Mouse (Mus musculus): ENCODE measurements at regions not wholly inside any gene's neighbourhood (a gene's known extent, or its start where the extent isn't known, plus 50 kb on each side); places are given as distances from the start of the nearest gene placed in this dataset.

DNA sequence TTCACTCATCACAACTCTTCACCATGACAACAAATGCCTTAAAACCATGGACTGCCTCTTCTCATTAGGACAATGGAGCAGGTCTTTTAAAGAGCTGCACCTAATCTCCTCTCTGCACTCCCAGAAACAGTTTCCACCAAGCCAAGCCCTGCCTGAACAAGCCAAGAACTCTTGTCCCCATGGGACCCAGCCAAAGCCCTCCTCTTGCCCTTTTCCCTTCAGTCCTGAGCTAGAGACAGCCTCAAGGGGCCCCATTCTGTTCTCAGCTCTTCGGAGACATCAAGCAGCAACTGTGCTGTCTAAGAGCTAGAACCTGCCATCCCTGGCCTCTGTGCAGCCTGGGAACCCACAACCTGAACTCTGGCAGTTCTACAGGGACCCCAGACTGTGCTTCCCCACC lies 345.0 kb upstream of the Irak1bp1 start:
- 81% methylated on average over 1 of the region's 1 CpGs for WGBS
- Histone ChIP-seq H3K9me3 (replicated peaks) (peaks cover 5% of the 10 kb centered on the region; the same call in 1 of the 2 replicates), H3K4me3 (no peak overlapping the region), H3K36me3 (no peaks in the 10 kb centered on the region), H3K27ac (no peak overlapping the region), H3K9ac (no peak overlapping the region), H3K4me2 (replicated peaks) (no peak overlapping the region), H3K4me1 (no peaks in the 10 kb centered on the region; the same call in 1 of the 2 replicates), H3K27me3 (no peaks in the 10 kb centered on the region)
- no peak for ATAC-seq (ENCODE audit: low FRiP score)

DNA sequence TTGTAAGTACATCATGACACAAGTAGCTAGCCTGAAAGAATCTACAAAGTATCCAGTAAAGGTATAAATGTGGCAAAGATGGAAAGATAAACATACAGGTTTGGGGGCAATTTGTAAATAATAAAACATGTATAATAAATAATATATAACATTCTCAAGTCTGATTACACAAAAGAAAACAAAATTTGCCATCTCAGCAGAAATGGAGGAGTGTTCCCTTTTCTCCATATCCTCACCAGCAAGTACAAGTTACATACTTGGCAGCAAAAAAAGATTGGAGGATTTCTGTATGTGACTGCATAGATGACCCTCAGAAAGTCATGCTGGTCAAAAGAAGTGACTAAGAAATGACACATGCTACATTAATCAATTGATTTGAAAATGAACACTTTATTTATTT lies 335.9 kb upstream of the Irak1bp1 start:
- no peaks in the 10 kb centered on the region for H3K9me3 ChIP-seq (replicated peaks)
- H3K4me2 ChIP-seq (replicated peaks): no peak overlapping the region
- no peaks in the 10 kb centered on the region for H3K4me1 ChIP-seq
- no peak overlapping the region for H3K4me3 ChIP-seq
- H3K27me3 ChIP-seq: no peaks in the 10 kb centered on the region
- no peaks in the 10 kb centered on the region for H3K36me3 ChIP-seq
- no peak overlapping the region for H3K27ac ChIP-seq
- no peak overlapping the region for H3K9ac ChIP-seq
- ATAC-seq (ENCODE audit: low FRiP score): no peak

DNA sequence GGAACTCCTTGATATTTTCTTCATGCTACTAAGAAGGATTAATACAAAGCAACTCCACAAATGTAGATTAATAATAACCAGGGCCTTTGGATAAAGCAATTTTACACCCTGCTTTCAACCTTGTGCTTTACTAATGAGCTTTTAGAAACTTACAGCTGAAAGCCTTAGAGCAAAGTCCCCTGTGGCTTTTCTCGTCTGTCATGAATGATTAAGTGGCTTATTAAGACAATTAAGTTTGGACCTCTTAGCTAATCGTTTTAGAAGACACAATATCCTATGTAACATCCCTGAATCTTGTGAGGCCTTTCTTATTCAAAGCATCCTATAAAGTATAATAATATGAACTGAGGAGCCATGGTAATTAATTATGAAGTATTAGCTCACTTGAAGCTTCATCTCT lies 319.3 kb upstream of the Irak1bp1 start:
- H3K9me3 ChIP-seq (replicated peaks): no peaks in the 10 kb centered on the region
- no peaks in the 10 kb centered on the region for H3K27me3 ChIP-seq
- peak; percentile 60; the same call in 1 of the 2 replicates for ATAC-seq (ENCODE audit: low FRiP score)
- no peak overlapping the region for H3K4me3 ChIP-seq
- H3K9ac ChIP-seq: no peak overlapping the region
- no peaks in the 10 kb centered on the region for H3K36me3 ChIP-seq
- WGBS: 28% methylated on average over 2 of the region's 2 CpGs
- H3K27ac ChIP-seq: no peak overlapping the region
- no peak overlapping the region for H3K4me2 ChIP-seq (replicated peaks)
- H3K4me1 ChIP-seq: no peaks in the 10 kb centered on the region

- Histone ChIP-seq H3K27me3 (no peaks in the 10 kb centered on the region), H3K4me3 (no peak overlapping the region), H3K4me2 (replicated peaks) (no peak overlapping the region), H3K27ac (no peak overlapping the region), H3K9ac (no peak overlapping the region), H3K9me3 (replicated peaks) (no peaks in the 10 kb centered on the region), H3K36me3 (no peaks in the 10 kb centered on the region), H3K4me1 (no peaks in the 10 kb centered on the region)
- ATAC-seq (ENCODE audit: low FRiP score): no peak
- WGBS: 18% methylated on average over 1 of the region's 1 CpGs
These were observed 310.3 kb upstream of the Irak1bp1 start for GRCm38 (mm10) chr9:82518993-82519392.

- Histone ChIP-seq H3K9ac (no peak overlapping the region), H3K27me3 (no peaks in the 10 kb centered on the region), H3K4me1 (no peaks in the 10 kb centered on the region), H3K4me3 (no peak overlapping the region), H3K27ac (no peak overlapping the region), H3K36me3 (no peaks in the 10 kb centered on the region), H3K4me2 (replicated peaks) (no peak overlapping the region), H3K9me3 (replicated peaks) (no peaks in the 10 kb centered on the region)
- WGBS: 80% methylated on average over 8 of the region's 8 CpGs
- no peak for ATAC-seq (ENCODE audit: low FRiP score)
These were observed 301.4 kb upstream of the Irak1bp1 start for GRCm38 (mm10) chr9:82527867-82528385.

DNA sequence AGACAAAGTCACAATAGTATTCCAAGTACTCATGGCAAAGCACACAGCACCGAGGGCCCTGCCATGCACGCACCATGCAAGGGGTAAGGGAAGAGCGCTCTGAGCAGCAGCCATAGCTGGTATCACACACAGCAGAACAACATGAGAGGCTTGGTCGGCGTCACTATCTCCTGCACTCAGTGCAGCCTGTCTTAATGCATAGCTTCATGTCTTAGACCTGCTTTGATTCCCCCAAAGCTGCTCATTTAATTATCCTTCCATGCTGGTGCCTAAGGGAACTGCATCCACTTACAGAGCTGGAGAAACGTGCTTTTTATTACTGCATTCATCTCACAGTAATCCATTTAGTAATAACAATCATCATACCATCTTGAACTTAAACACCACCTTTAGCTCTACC lies 276.6 kb upstream of the Irak1bp1 start:
- H3K27ac ChIP-seq: no peak overlapping the region
- H3K9ac ChIP-seq: no peak overlapping the region
- WGBS: 80% methylated on average over 6 of the region's 6 CpGs
- no peak for ATAC-seq (ENCODE audit: low FRiP score)
- no peaks in the 10 kb centered on the region for H3K27me3 ChIP-seq
- no peak overlapping the region for H3K4me3 ChIP-seq
- no peaks in the 10 kb centered on the region for H3K9me3 ChIP-seq (replicated peaks)
- H3K4me2 ChIP-seq (replicated peaks): no peak overlapping the region
- 0 out of 2 replicates have a peak, but pooled peaks cover 6% of the 10 kb centered on the region for H3K4me1 ChIP-seq
- H3K36me3 ChIP-seq: no peaks in the 10 kb centered on the region

DNA sequence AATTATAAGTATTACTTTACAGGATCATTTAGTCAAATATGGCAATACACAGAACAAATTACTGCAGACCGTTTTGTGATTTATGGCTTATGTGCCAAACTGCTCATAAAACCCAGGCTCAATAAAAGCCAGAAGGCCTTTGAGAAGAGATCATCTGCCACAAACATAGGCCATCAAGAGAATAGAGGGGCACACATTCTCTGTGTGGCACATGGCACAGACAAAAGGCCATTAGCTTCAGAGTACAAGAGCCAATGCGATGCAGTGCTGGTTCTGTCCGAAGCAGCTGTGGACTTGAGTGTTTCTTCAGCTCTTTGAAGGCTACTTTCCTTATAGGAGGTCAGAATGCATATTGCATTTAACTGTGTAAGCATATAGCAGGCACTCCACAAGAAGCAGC lies 276.1 kb upstream of the Irak1bp1 start:
- no peak overlapping the region for H3K4me3 ChIP-seq
- no peak overlapping the region for H3K9ac ChIP-seq
- H3K4me2 ChIP-seq (replicated peaks): no peak overlapping the region
- 0 out of 2 replicates have a peak, but pooled peaks cover 2% of the 10 kb centered on the region for H3K4me1 ChIP-seq
- H3K27me3 ChIP-seq: no peaks in the 10 kb centered on the region
- no peak overlapping the region for H3K27ac ChIP-seq
- no peak for ATAC-seq (ENCODE audit: low FRiP score)
- H3K9me3 ChIP-seq (replicated peaks): no peaks in the 10 kb centered on the region
- H3K36me3 ChIP-seq: no peaks in the 10 kb centered on the region
- WGBS: 87% methylated on average over 3 of the region's 3 CpGs

- no peak overlapping the region for H3K4me3 ChIP-seq
- no peaks in the 10 kb centered on the region for H3K27me3 ChIP-seq
- H3K9ac ChIP-seq: no peak overlapping the region
- no peaks in the 10 kb centered on the region for H3K4me1 ChIP-seq
- H3K27ac ChIP-seq: no peak overlapping the region
- WGBS: 72% methylated on average over 1 of the region's 1 CpGs
- H3K9me3 ChIP-seq (replicated peaks): no peaks in the 10 kb centered on the region
- ATAC-seq (ENCODE audit: low FRiP score): no peak
- H3K36me3 ChIP-seq: no peaks in the 10 kb centered on the region
- no peak overlapping the region for H3K4me2 ChIP-seq (replicated peaks)
These were observed 266.5 kb upstream of the Irak1bp1 start for GRCm38 (mm10) chr9:82562551-82563465.

GRCm38 (mm10) chr9:82581373-82582018 lies 247.8 kb upstream of the Irak1bp1 start:
- H3K27ac ChIP-seq: no peak overlapping the region
- H3K36me3 ChIP-seq: no peaks in the 10 kb centered on the region
- no peak overlapping the region for H3K4me2 ChIP-seq (replicated peaks)
- H3K9ac ChIP-seq: no peak overlapping the region
- H3K4me3 ChIP-seq: no peak overlapping the region
- no peaks in the 10 kb centered on the region for H3K27me3 ChIP-seq
- no peaks in the 10 kb centered on the region for H3K9me3 ChIP-seq (replicated peaks)
- 79% methylated on average over 4 of the region's 4 CpGs for WGBS
- H3K4me1 ChIP-seq: no peaks in the 10 kb centered on the region
- ATAC-seq (ENCODE audit: low FRiP score): no peak

DNA sequence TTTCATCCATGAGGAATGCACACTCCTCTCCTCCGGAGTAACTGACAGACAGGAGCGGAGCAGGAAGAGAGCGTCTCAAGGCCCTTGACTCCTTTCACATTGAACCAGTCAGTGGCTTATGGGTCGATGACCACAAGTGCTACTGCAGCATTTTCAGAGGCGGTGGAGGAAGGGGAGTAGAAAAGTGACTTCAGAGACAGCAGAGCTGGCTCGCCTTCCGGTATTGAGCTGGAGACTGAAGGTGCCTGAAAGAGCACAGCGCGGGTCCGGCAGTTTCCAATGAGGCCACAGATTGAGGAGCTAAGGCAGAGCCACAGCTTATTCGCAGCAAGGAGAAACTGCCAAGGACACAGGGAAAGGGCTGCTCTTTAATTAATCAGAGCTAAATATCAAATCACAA lies 220.2 kb upstream of the Irak1bp1 start:
- ATAC-seq (ENCODE audit: low FRiP score): no peak
- Histone ChIP-seq H3K4me1 (no peaks in the 10 kb centered on the region), H3K4me3 (no peak overlapping the region), H3K9me3 (replicated peaks) (no peaks in the 10 kb centered on the region), H3K9ac (no peak overlapping the region), H3K27ac (no peak overlapping the region), H3K36me3 (no peaks in the 10 kb centered on the region), H3K27me3 (no peaks in the 10 kb centered on the region), H3K4me2 (replicated peaks) (no peak overlapping the region)
- 78% methylated on average over 11 of the region's 11 CpGs for WGBS

DNA sequence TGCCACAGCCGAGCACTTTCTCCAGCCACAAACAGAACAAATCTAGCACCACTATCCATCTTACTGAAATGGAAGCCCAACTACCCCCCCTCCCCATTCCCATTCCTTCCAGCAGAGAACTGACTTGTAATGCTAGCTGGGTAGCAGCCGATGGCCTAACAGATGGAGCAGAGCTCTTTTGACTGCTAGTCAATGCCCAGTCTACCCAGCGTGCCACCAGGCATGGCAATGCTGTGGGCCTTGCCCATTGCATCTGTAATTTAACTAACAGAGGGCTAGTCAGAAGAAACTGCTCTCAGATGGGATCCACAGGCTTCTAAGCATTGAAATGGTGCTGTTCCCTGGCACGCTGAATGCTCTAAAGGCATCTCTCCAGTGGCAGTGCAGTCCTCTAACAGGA lies 219.4 kb upstream of the Irak1bp1 start:
- Histone ChIP-seq H3K27ac (no peak overlapping the region), H3K4me2 (replicated peaks) (no peak overlapping the region), H3K4me1 (no peaks in the 10 kb centered on the region), H3K36me3 (no peaks in the 10 kb centered on the region), H3K27me3 (no peaks in the 10 kb centered on the region), H3K9me3 (replicated peaks) (no peaks in the 10 kb centered on the region), H3K4me3 (no peak overlapping the region), H3K9ac (no peak overlapping the region)
- WGBS: 88% methylated on average over 4 of the region's 4 CpGs
- no peak for ATAC-seq (ENCODE audit: low FRiP score)

GRCm38 (mm10) chr9:82612526-82612925 lies 216.8 kb upstream of the Irak1bp1 start:
- WGBS: 92% methylated on average over 2 of the region's 2 CpGs
- Histone ChIP-seq H3K27me3 (no peaks in the 10 kb centered on the region), H3K36me3 (no peaks in the 10 kb centered on the region), H3K4me2 (replicated peaks) (no peak overlapping the region), H3K27ac (no peak overlapping the region), H3K9ac (no peak overlapping the region), H3K9me3 (replicated peaks) (no peaks in the 10 kb centered on the region), H3K4me1 (no peaks in the 10 kb centered on the region), H3K4me3 (no peak overlapping the region)
- ATAC-seq (ENCODE audit: low FRiP score): no peak
